Mouse (Mus musculus): ENCODE measurements around the gene Trhr2. TPM values are rescaled to one million over a fixed set of nuclear protein-coding genes. Genes with fewer than 3 reads are reported as not detected.

The Trhr2 gene
- polyA plus RNA-seq, 1 experiment from 2014 or later: not detected

GRCm38 (mm10) chr8:122349357-122350297 is 10.9 kb downstream of the Trhr2 start:
- WGBS: 29% methylated on average over 15 of the region's 15 CpGs
- no peaks in the 10 kb centered on the region for H3K36me3 ChIP-seq (ENCODE audit: insufficient read depth, low read length)
- ATAC-seq (no peak), DNase-seq (ENCODE audit: low spot score) (no peak)
- H3K27ac ChIP-seq (ENCODE audit: low read length): no peak overlapping the region
- H3K9me3 ChIP-seq (ENCODE audit: low read length): no peaks in the 10 kb centered on the region
- no peaks in the 10 kb centered on the region for H3K4me1 ChIP-seq (ENCODE audit: insufficient read depth, low read depth, low read length)
- no peak for TF ChIP-seq EP300 (IDR thresholded peaks at IDR 0.05)
- no peak for TF ChIP-seq CTCF (IDR thresholded peaks at IDR 0.05)
- no peak overlapping the region for H3K4me3 ChIP-seq (ENCODE audit: low read depth, low read length)
- H3K4me2 ChIP-seq (replicated peaks; ENCODE audit: low read depth, low read length): no peak overlapping the region
- no peak overlapping the region for H3K9ac ChIP-seq (replicated peaks; ENCODE audit: low read depth)
- H3K27me3 ChIP-seq (replicated peaks; ENCODE audit: insufficient read depth, low read length): no peaks in the 10 kb centered on the region

- WGBS: 47% methylated on average over 5 of the region's 5 CpGs
- no peaks in the 10 kb centered on the region for H3K9me3 ChIP-seq (ENCODE audit: low read length)
- no peak for TF ChIP-seq CTCF (IDR thresholded peaks at IDR 0.05)
- no peak for TF ChIP-seq EP300 (IDR thresholded peaks at IDR 0.05)
- no peak overlapping the region for H3K4me2 ChIP-seq (replicated peaks; ENCODE audit: low read depth, low read length)
- DNase-seq (ENCODE audit: low spot score): no peak
- ATAC-seq: no peak
- H3K4me1 ChIP-seq (ENCODE audit: insufficient read depth, low read depth, low read length): peaks cover 5% of the 10 kb centered on the region; the same call in 1 of the 2 replicates
- no peak overlapping the region for H3K9ac ChIP-seq (replicated peaks; ENCODE audit: low read depth)
- H3K27ac ChIP-seq (ENCODE audit: low read length): no peak overlapping the region
- H3K36me3 ChIP-seq (ENCODE audit: insufficient read depth, low read length): no peaks in the 10 kb centered on the region
- H3K27me3 ChIP-seq (replicated peaks; ENCODE audit: insufficient read depth, low read length): no peaks in the 10 kb centered on the region
- no peak overlapping the region for H3K4me3 ChIP-seq (ENCODE audit: low read depth, low read length)
Measured at GRCm38 (mm10) chr8:122347811-122348552, 12.6 kb downstream of the Trhr2 start.

GRCm38 (mm10) chr8:122345181-122346095 is 15.1 kb downstream of the Trhr2 start:
- no peak for DNase-seq (ENCODE audit: low spot score)
- 53% methylated on average over 10 of the region's 12 CpGs for WGBS
- ATAC-seq: no peak
- no peak for TF ChIP-seq EP300 (IDR thresholded peaks at IDR 0.05)
- TF ChIP-seq CTCF (IDR thresholded peaks at IDR 0.05): no peak
- no peaks in the 10 kb centered on the region for H3K27me3 ChIP-seq (replicated peaks; ENCODE audit: insufficient read depth, low read length)
- H3K9ac ChIP-seq (replicated peaks; ENCODE audit: low read depth): no peak overlapping the region
- no peak overlapping the region for H3K4me3 ChIP-seq (ENCODE audit: low read depth, low read length)
- H3K4me2 ChIP-seq (replicated peaks; ENCODE audit: low read depth, low read length): no peak overlapping the region
- H3K36me3 ChIP-seq (ENCODE audit: insufficient read depth, low read length): no peaks in the 10 kb centered on the region
- no peak overlapping the region for H3K27ac ChIP-seq (ENCODE audit: low read length)
- peaks cover 8% of the 10 kb centered on the region; the same call in 1 of the 2 replicates for H3K4me1 ChIP-seq (ENCODE audit: insufficient read depth, low read depth, low read length)
- no peaks in the 10 kb centered on the region for H3K9me3 ChIP-seq (ENCODE audit: low read length)

GRCm38 (mm10) chr8:122344219-122344618 is 16.3 kb downstream of the Trhr2 start:
- ATAC-seq: peak; percentile 52
- DNase-seq (ENCODE audit: low spot score): peak; percentile 42
- no peak overlapping the region; the same call in 1 of the 2 replicates for H3K4me2 ChIP-seq (replicated peaks; ENCODE audit: low read depth, low read length)
- H3K4me3 ChIP-seq (ENCODE audit: low read depth, low read length): no peak overlapping the region
- TF ChIP-seq CTCF (IDR thresholded peaks at IDR 0.05) (no peak), EP300 (IDR thresholded peaks at IDR 0.05) (no peak)
- no peak overlapping the region for H3K27ac ChIP-seq (ENCODE audit: low read length)
- no peaks in the 10 kb centered on the region for H3K9me3 ChIP-seq (ENCODE audit: low read length)
- peaks cover 8% of the 10 kb centered on the region; the same call in 1 of the 2 replicates for H3K4me1 ChIP-seq (ENCODE audit: insufficient read depth, low read depth, low read length)
- no peaks in the 10 kb centered on the region for H3K36me3 ChIP-seq (ENCODE audit: insufficient read depth, low read length)
- WGBS: 0% methylated on average over 2 of the region's 5 CpGs
- H3K27me3 ChIP-seq (replicated peaks; ENCODE audit: insufficient read depth, low read length): no peaks in the 10 kb centered on the region
- no peak overlapping the region for H3K9ac ChIP-seq (replicated peaks; ENCODE audit: low read depth)

DNA sequence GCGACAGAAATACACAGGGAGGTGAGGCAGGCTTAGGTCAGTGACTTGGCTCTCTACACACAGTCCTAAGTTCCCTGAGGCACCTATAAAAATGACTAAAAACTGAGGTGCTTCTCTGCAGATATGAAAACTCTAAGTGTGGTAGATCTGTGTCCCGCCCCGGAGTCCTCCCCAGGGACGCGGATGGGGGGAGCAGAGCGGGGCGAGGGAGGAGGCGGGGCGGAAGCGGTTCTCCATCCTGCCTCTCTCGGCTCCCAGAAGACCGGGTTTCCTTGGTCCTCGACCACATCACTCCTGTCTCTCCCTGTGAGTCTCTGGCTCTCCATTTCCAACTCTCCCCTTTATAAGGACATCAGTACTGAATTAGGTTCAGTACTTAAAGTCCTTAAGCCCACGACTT is 16.8 kb downstream of the Trhr2 start:
- Histone ChIP-seq H3K4me2 (replicated peaks; ENCODE audit: low read depth, low read length) (peak overlapping the region; percentile 40), H3K4me3 (ENCODE audit: low read depth, low read length) (no peak overlapping the region), H3K27ac (ENCODE audit: low read length) (no peak overlapping the region), H3K9ac (replicated peaks; ENCODE audit: low read depth) (no peak overlapping the region), H3K36me3 (ENCODE audit: insufficient read depth, low read length) (no peaks in the 10 kb centered on the region), H3K27me3 (replicated peaks; ENCODE audit: insufficient read depth, low read length) (no peaks in the 10 kb centered on the region), H3K9me3 (ENCODE audit: low read length) (no peaks in the 10 kb centered on the region), H3K4me1 (ENCODE audit: insufficient read depth, low read depth, low read length) (peaks cover 8% of the 10 kb centered on the region; the same call in 1 of the 2 replicates)
- DNase-seq (ENCODE audit: low spot score) (peak; percentile 43), ATAC-seq (peak; percentile 46)
- TF ChIP-seq EP300 (IDR thresholded peaks at IDR 0.05) (no peak), CTCF (IDR thresholded peaks at IDR 0.05) (no peak)
- WGBS: 0% methylated on average over 14 of the region's 14 CpGs

All from lung, postnatal 0 days (tissue).